Mouse (Mus musculus): ENCODE results near the gene Ado. TPM values are rescaled to one million over a fixed set of nuclear protein-coding genes. Genes with fewer than 3 reads are reported as not detected.

The Ado gene
- polyA plus RNA-seq, 1 experiment from 2014 or later, result 48.5 TPM

GRCm38 (mm10) chr10:67547850-67548260 is 900 bp downstream of the Ado start:
- Histone ChIP-seq H3K4me3 (ENCODE audit: control insufficient read depth in 1 of 2, insufficient read depth in 1 of 2, low read depth in 1 of 2, low read length in 2 of 2) (peak overlapping the region; percentile 75 to 93), H3K27me3 (ENCODE audit: control insufficient read depth, insufficient read depth, low read length) (no peaks in the 10 kb centered on the region), H3K27ac (replicated peaks in 1 of 2; ENCODE audit: control insufficient read depth in 1 of 2, insufficient read depth in 1 of 2, low read depth in 2 of 2, low read length in 2 of 2) (peak overlapping the region in 1 of 2 experiments; percentile 91; a peak in 2 of 4 replicates), H3K9ac (ENCODE audit: low read length) (peak overlapping the region; percentile 94), H3K9me3 (ENCODE audit: control insufficient read depth, low read length) (no peaks in the 10 kb centered on the region), H3K4me1 (ENCODE audit: control insufficient read depth in 2 of 2, insufficient read depth in 2 of 2, low read length in 2 of 2) (peaks cover 4 to 23% of the 10 kb centered on the region in 2 experiments; a peak in 3 of 4 replicates), H3K36me3 (ENCODE audit: control insufficient read depth, insufficient read depth, low read length) (peaks cover 22% of the 10 kb centered on the region; the same call in 1 of the 2 replicates), H3K4me2 (ENCODE audit: low read length) (peak overlapping the region; percentile 97)
- 1% methylated on average over 20 of the region's 20 CpGs for WGBS
- ATAC-seq (ENCODE audit: insufficient number of reproducible peaks, insufficient read depth, low FRiP score, low read depth), result no peak

- no peak for ATAC-seq (ENCODE audit: insufficient number of reproducible peaks, insufficient read depth, low FRiP score, low read depth)
- H3K4me2 ChIP-seq (ENCODE audit: low read length), result peak overlapping the region; percentile 45
- H3K27me3 ChIP-seq (ENCODE audit: control insufficient read depth, insufficient read depth, low read length), result peaks cover 50% of the 10 kb centered on the region
- peaks cover 7 to 27% of the 10 kb centered on the region in 2 experiments; a peak in 3 of 4 replicates for H3K4me1 ChIP-seq (ENCODE audit: control insufficient read depth in 2 of 2, insufficient read depth in 2 of 2, low read length in 2 of 2)
- peak overlapping the region in 1 of 2 experiments; percentile 13; a peak in 3 of 4 replicates for H3K4me3 ChIP-seq (ENCODE audit: control insufficient read depth in 1 of 2, insufficient read depth in 1 of 2, low read depth in 1 of 2, low read length in 2 of 2)
- no peak overlapping the region for H3K27ac ChIP-seq (replicated peaks in 1 of 2; ENCODE audit: control insufficient read depth in 1 of 2, insufficient read depth in 1 of 2, low read depth in 2 of 2, low read length in 2 of 2)
- peaks cover 14% of the 10 kb centered on the region; the same call in 1 of the 2 replicates for H3K36me3 ChIP-seq (ENCODE audit: control insufficient read depth, insufficient read depth, low read length)
- no peaks in the 10 kb centered on the region for H3K9me3 ChIP-seq (ENCODE audit: control insufficient read depth, low read length)
- no peak overlapping the region for H3K9ac ChIP-seq (ENCODE audit: low read length)
- WGBS, result 21% methylated on average over 19 of the region's 19 CpGs
These were observed 8.2 kb downstream of the Ado start for GRCm38 (mm10) chr10:67540591-67540990.

- ATAC-seq (ENCODE audit: insufficient number of reproducible peaks, insufficient read depth, low FRiP score, low read depth), result no peak
- Histone ChIP-seq H3K4me2 (ENCODE audit: low read length) (peak overlapping the region; percentile 98; the same call in 1 of the 2 replicates), H3K9ac (ENCODE audit: low read length) (no peak overlapping the region), H3K36me3 (ENCODE audit: control insufficient read depth, insufficient read depth, low read length) (peaks cover 3% of the 10 kb centered on the region; the same call in 1 of the 2 replicates), H3K4me3 (ENCODE audit: control insufficient read depth in 1 of 2, insufficient read depth in 1 of 2, low read depth in 1 of 2, low read length in 2 of 2) (peak overlapping the region in 1 of 2 experiments; percentile 71; a peak in 2 of 4 replicates), H3K27ac (replicated peaks in 1 of 2; ENCODE audit: control insufficient read depth in 1 of 2, insufficient read depth in 1 of 2, low read depth in 2 of 2, low read length in 2 of 2) (no peak overlapping the region), H3K27me3 (ENCODE audit: control insufficient read depth, insufficient read depth, low read length) (peaks cover 62% of the 10 kb centered on the region), H3K4me1 (ENCODE audit: control insufficient read depth in 2 of 2, insufficient read depth in 2 of 2, low read length in 2 of 2) (peaks cover 7 to 34% of the 10 kb centered on the region in 2 experiments; a peak in 3 of 4 replicates), H3K9me3 (ENCODE audit: control insufficient read depth, low read length) (no peaks in the 10 kb centered on the region)
- 26% methylated on average over 6 of the region's 6 CpGs for WGBS
These were observed 9.4 kb downstream of the Ado start for GRCm38 (mm10) chr10:67539401-67539730.

GRCm38 (mm10) chr10:67538585-67539400 is 10.0 kb downstream of the Ado start:
- no peaks in the 10 kb centered on the region for H3K36me3 ChIP-seq (ENCODE audit: control insufficient read depth, insufficient read depth, low read length)
- no peak for ATAC-seq (ENCODE audit: insufficient number of reproducible peaks, insufficient read depth, low FRiP score, low read depth)
- no peak overlapping the region for H3K27ac ChIP-seq (replicated peaks in 1 of 2; ENCODE audit: control insufficient read depth in 1 of 2, insufficient read depth in 1 of 2, low read depth in 2 of 2, low read length in 2 of 2)
- peak overlapping the region; percentile 11 to 71 for H3K4me3 ChIP-seq (ENCODE audit: control insufficient read depth in 1 of 2, insufficient read depth in 1 of 2, low read depth in 1 of 2, low read length in 2 of 2)
- H3K9ac ChIP-seq (ENCODE audit: low read length), result no peak overlapping the region
- H3K4me2 ChIP-seq (ENCODE audit: low read length), result peak overlapping the region; percentile 98
- peaks cover 7 to 34% of the 10 kb centered on the region in 2 experiments; a peak in 3 of 4 replicates for H3K4me1 ChIP-seq (ENCODE audit: control insufficient read depth in 2 of 2, insufficient read depth in 2 of 2, low read length in 2 of 2)
- H3K9me3 ChIP-seq (ENCODE audit: control insufficient read depth, low read length), result no peaks in the 10 kb centered on the region
- H3K27me3 ChIP-seq (ENCODE audit: control insufficient read depth, insufficient read depth, low read length), result peaks cover 68% of the 10 kb centered on the region
- under 1% methylated on average over 50 of the region's 50 CpGs for WGBS

DNA sequence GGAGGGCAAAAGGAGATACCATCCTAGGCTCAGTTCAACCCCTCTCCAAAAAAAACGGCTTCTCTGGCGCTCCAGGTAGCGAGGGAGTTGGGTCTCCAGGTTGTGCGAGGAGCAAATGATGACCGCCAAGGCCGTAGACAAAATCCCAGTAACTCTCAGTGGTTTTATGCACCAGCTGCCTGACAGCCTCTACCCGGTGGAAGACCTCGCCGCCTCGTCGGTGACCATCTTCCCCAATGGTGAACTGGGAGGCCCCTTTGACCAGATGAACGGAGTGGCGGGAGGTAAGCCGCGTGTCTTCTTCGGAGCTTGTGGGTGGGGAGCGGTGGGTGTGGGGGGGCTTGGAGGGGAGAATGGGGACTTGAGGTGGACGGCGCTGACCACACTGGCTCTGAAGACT is 10.6 kb downstream of the Ado start:
- ATAC-seq (ENCODE audit: insufficient number of reproducible peaks, insufficient read depth, low FRiP score, low read depth), result no peak
- Histone ChIP-seq H3K4me3 (ENCODE audit: control insufficient read depth in 1 of 2, insufficient read depth in 1 of 2, low read depth in 1 of 2, low read length in 2 of 2) (peak overlapping the region; percentile 71), H3K27ac (replicated peaks in 1 of 2; ENCODE audit: control insufficient read depth in 1 of 2, insufficient read depth in 1 of 2, low read depth in 2 of 2, low read length in 2 of 2) (no peak overlapping the region), H3K4me2 (ENCODE audit: low read length) (peak overlapping the region; percentile 98), H3K9ac (ENCODE audit: low read length) (peak overlapping the region; percentile 69), H3K4me1 (ENCODE audit: control insufficient read depth in 2 of 2, insufficient read depth in 2 of 2, low read length in 2 of 2) (peaks cover 7 to 34% of the 10 kb centered on the region in 2 experiments; a peak in 3 of 4 replicates), H3K27me3 (ENCODE audit: control insufficient read depth, insufficient read depth, low read length) (peaks cover 75% of the 10 kb centered on the region), H3K36me3 (ENCODE audit: control insufficient read depth, insufficient read depth, low read length) (no peaks in the 10 kb centered on the region), H3K9me3 (ENCODE audit: control insufficient read depth, low read length) (no peaks in the 10 kb centered on the region)
- 1% methylated on average over 19 of the region's 19 CpGs for WGBS

- peak; percentile 85 for ATAC-seq (ENCODE audit: insufficient number of reproducible peaks, insufficient read depth, low FRiP score, low read depth)
- Histone ChIP-seq H3K9ac (ENCODE audit: low read length) (peak overlapping the region; percentile 69), H3K27me3 (ENCODE audit: control insufficient read depth, insufficient read depth, low read length) (peaks cover 76% of the 10 kb centered on the region), H3K4me1 (ENCODE audit: control insufficient read depth in 2 of 2, insufficient read depth in 2 of 2, low read length in 2 of 2) (peaks cover 7 to 34% of the 10 kb centered on the region in 2 experiments; a peak in 3 of 4 replicates), H3K4me3 (ENCODE audit: control insufficient read depth in 1 of 2, insufficient read depth in 1 of 2, low read depth in 1 of 2, low read length in 2 of 2) (peak overlapping the region; percentile 71), H3K4me2 (ENCODE audit: low read length) (peak overlapping the region; percentile 98), H3K36me3 (ENCODE audit: control insufficient read depth, insufficient read depth, low read length) (no peaks in the 10 kb centered on the region), H3K27ac (replicated peaks in 1 of 2; ENCODE audit: control insufficient read depth in 1 of 2, insufficient read depth in 1 of 2, low read depth in 2 of 2, low read length in 2 of 2) (peak overlapping the region in 1 of 2 experiments; percentile 83; a peak in 2 of 4 replicates), H3K9me3 (ENCODE audit: control insufficient read depth, low read length) (no peaks in the 10 kb centered on the region)
- under 1% methylated on average over 51 of the region's 51 CpGs for WGBS
These were observed 11.4 kb downstream of the Ado start for GRCm38 (mm10) chr10:67537151-67537994.

GRCm38 (mm10) chr10:67536621-67537141 is 12.1 kb downstream of the Ado start:
- peaks cover 70% of the 10 kb centered on the region for H3K27me3 ChIP-seq (ENCODE audit: control insufficient read depth, insufficient read depth, low read length)
- peak overlapping the region; percentile 69 for H3K9ac ChIP-seq (ENCODE audit: low read length)
- peak overlapping the region; percentile 98 for H3K4me2 ChIP-seq (ENCODE audit: low read length)
- 1% methylated on average over 28 of the region's 32 CpGs for WGBS
- ATAC-seq (ENCODE audit: insufficient number of reproducible peaks, insufficient read depth, low FRiP score, low read depth), result no peak
- no peaks in the 10 kb centered on the region for H3K36me3 ChIP-seq (ENCODE audit: control insufficient read depth, insufficient read depth, low read length)
- no peaks in the 10 kb centered on the region for H3K9me3 ChIP-seq (ENCODE audit: control insufficient read depth, low read length)
- 0 out of 4 replicates have a peak overlapping the region, but pooled peaks of 1 of the 2 experiments have one; percentile 2 for H3K27ac ChIP-seq (replicated peaks in 1 of 2; ENCODE audit: control insufficient read depth in 1 of 2, insufficient read depth in 1 of 2, low read depth in 2 of 2, low read length in 2 of 2)
- H3K4me1 ChIP-seq (ENCODE audit: control insufficient read depth in 2 of 2, insufficient read depth in 2 of 2, low read length in 2 of 2), result peaks cover 7 to 34% of the 10 kb centered on the region in 2 experiments; a peak in 3 of 4 replicates
- H3K4me3 ChIP-seq (ENCODE audit: control insufficient read depth in 1 of 2, insufficient read depth in 1 of 2, low read depth in 1 of 2, low read length in 2 of 2), result peak overlapping the region; percentile 71
